Mouse (Mus musculus) myocyte (in vitro differentiated cells): ENCODE data around the gene Impg1.

Source experiments
- CEBPB ChIP-seq: IDR thresholded peaks from 2 replicates; pipeline ENCODE4 v1.6.1; 2011; ENCODE audit warnings: mild to moderate bottlenecking, moderate library complexity; ENCODE audit not compliant: poor library complexity, insufficient read depth, severe bottlenecking
- E2F4 ChIP-seq: IDR thresholded peaks from one replicate; pipeline ENCODE4 v1.6.1; 2011; ENCODE audit warnings: mild to moderate bottlenecking, control low read depth, moderate library complexity; ENCODE audit not compliant: insufficient read depth
- MAX ChIP-seq: IDR thresholded peaks from one replicate; pipeline ENCODE4 v1.6.1; 2011; ENCODE audit warnings: low read depth, mild to moderate bottlenecking, control low read depth
- MYOD1 ChIP-seq, 3 experiments: IDR thresholded peaks; one replicate each; pipeline ENCODE4 v1.6.1; 2011; ENCODE audit warnings: control low read depth in 2 of 3, low read depth in 2 of 3, mild to moderate bottlenecking in 2 of 3, moderate library complexity in 1 of 3; ENCODE audit not compliant: insufficient read length in 2 of 3, control insufficient read depth in 1 of 3
- MYOG ChIP-seq, 3 experiments: IDR thresholded peaks; one replicate each; pipeline ENCODE4 v1.6.1; 2011; ENCODE audit warnings: control low read depth in 2 of 3, low read depth in 2 of 3, mild to moderate bottlenecking in 2 of 3; ENCODE audit not compliant: insufficient read length in 2 of 3, control insufficient read depth in 1 of 3, insufficient read depth in 1 of 3
- POLR2A ChIP-seq: IDR thresholded peaks from one replicate; pipeline ENCODE4 v1.6.1; 2011; ENCODE audit warnings: low read depth, mild to moderate bottlenecking, control low read depth, moderate library complexity; ENCODE audit not compliant: insufficient read length
- POLR2AphosphoS2 ChIP-seq: IDR thresholded peaks from one replicate; pipeline ENCODE4 v1.6.1; 2011; ENCODE audit warnings: low read depth, control low read depth; ENCODE audit not compliant: insufficient read length
- TCF12 ChIP-seq: IDR thresholded peaks from one replicate; pipeline ENCODE4 v1.6.1; 2011; ENCODE audit warnings: mild to moderate bottlenecking, control low read depth; ENCODE audit not compliant: poor library complexity, insufficient read depth, severe bottlenecking
- USF1 ChIP-seq: IDR thresholded peaks from one replicate; pipeline ENCODE4 v1.6.1; 2011; ENCODE audit warnings: low read depth, mild to moderate bottlenecking, control low read depth, moderate library complexity

DNA sequence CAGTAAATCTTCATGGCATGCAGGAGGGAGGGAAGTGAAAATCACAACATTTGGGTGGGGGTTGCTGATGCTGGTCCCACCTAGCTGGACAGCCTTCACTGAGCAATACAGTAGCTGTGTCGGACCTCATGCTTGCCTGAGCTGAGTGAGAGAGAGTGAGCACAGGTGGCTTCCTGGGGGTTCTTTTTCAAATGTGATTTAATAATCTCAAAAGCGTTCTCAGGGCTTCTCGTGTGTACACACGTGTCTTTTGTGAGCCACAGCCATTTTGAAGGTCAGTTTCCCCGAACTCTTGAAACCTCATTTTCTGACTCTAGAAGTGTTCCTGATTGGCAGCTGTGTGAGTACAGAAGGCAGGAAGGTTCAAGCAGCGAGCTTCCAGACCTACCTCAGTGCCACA, 122.8 kb downstream of the Impg1 start:
- TF ChIP-seq POLR2A, result no peak
- no peak for TF ChIP-seq POLR2AphosphoS2
- TF ChIP-seq MYOD1 (IDR thresholded peaks at IDR 0.05; ENCODE audit: control insufficient read depth in 1 of 3, insufficient read length in 2 of 3, low read depth in 2 of 3), result no peak
- no peak for TF ChIP-seq TCF12
- no peak for TF ChIP-seq MYOG (IDR thresholded peaks at IDR 0.05; ENCODE audit: control insufficient read depth in 1 of 3, insufficient read depth in 1 of 3, insufficient read length in 2 of 3, low read depth in 2 of 3)
- TF ChIP-seq USF1, result no peak
- TF ChIP-seq CEBPB, result no peak
- no peak for TF ChIP-seq MAX
- no peak for TF ChIP-seq E2F4
